Mouse (Mus musculus): ENCODE measurements around the gene Gm6164. TPM values are rescaled to one million over a fixed set of nuclear protein-coding genes. Genes with fewer than 3 reads are reported as not detected.

Gm6164 gene
- not detected in 2 replicates for polyA plus RNA-seq (2012; ENCODE audit: low replicate concordance)

GRCm38 (mm10) chr7:20205507-20205906 lies at the start of gene Gm6164:
Gene Gm6164, minus strand, starts transcription at chr7:20205607.

GRCm38 (mm10) chr7:20233728-20234127 lies 28.3 kb upstream of the Gm6164 start, which contains the start of gene Gm4498:
Gene Gm4498, minus strand, starts transcription at chr7:20233828.

GRCm38 (mm10) chr7:20193410-20193809 lies 12.0 kb downstream of the Gm6164 start, which contains the start of gene Vmn1r95:
Gene Vmn1r95, plus strand, starts transcription at chr7:20193710.

GRCm38 (mm10) chr7:20168277-20168676 lies 37.1 kb downstream of the Gm6164 start, which contains the start of gene Vmn1r94:
Gene Vmn1r94, minus strand, starts transcription at chr7:20168377.

Other genes starting within 250 kb of the Gm6164 start
- not detected in 2 replicates for gene Ceacam20, start 240.2 kb downstream of the Gm6164 start, polyA plus RNA-seq (2012; ENCODE audit: low replicate concordance)
- not detected in 2 replicates for gene Nlrp9b, start 214.1 kb downstream of the Gm6164 start, polyA plus RNA-seq (2012; ENCODE audit: low replicate concordance)
- gene Vmn1r91, start 105.9 kb downstream of the Gm6164 start, polyA plus RNA-seq (2012; ENCODE audit: low replicate concordance), result not detected in 2 replicates
- gene Gm16442, start 83.0 kb downstream of the Gm6164 start, polyA plus RNA-seq (2012; ENCODE audit: low replicate concordance), result not detected in 2 replicates
- not detected in 2 replicates for gene Vmn1r93, start 66.5 kb downstream of the Gm6164 start, polyA plus RNA-seq (2012; ENCODE audit: low replicate concordance)
- gene Vmn1r94, start 37.2 kb downstream of the Gm6164 start, polyA plus RNA-seq (2012; ENCODE audit: low replicate concordance), result not detected in 2 replicates
- gene Vmn1r95, start 11.9 kb downstream of the Gm6164 start, polyA plus RNA-seq (2012; ENCODE audit: low replicate concordance), result not detected in 2 replicates
- gene Gm4498, start 28.2 kb upstream of the Gm6164 start, polyA plus RNA-seq (2012; ENCODE audit: low replicate concordance), result not detected in 2 replicates
- not detected in 2 replicates for gene Gm5890, start 57.2 kb upstream of the Gm6164 start, polyA plus RNA-seq (2012; ENCODE audit: low replicate concordance)
- not detected in 2 replicates for gene Gm4133, start 128.5 kb upstream of the Gm6164 start, polyA plus RNA-seq (2012; ENCODE audit: low replicate concordance)
- not detected in 2 replicates for gene Gm5728, start 169.8 kb upstream of the Gm6164 start, polyA plus RNA-seq (2012; ENCODE audit: low replicate concordance)
- not detected in 2 replicates for gene Vmn1r100, start 212.3 kb upstream of the Gm6164 start, polyA plus RNA-seq (2012; ENCODE audit: low replicate concordance)
- not detected in 2 replicates for gene Vmn1r101, start 237.0 kb upstream of the Gm6164 start, polyA plus RNA-seq (2012; ENCODE audit: low replicate concordance)

Measured in hematopoietic multipotent progenitor cell, adult 10-12 weeks (in vitro differentiated cells).